Mouse (Mus musculus): Measurements from ENCODE around the gene Dnajc7.
"Not testable (repeated sequence)": the region's sequence is repeated elsewhere in the genome, so short reads cannot be mapped to it uniquely, and the experiment has no call there.

Gene Dnajc7

GRCm38 (mm10) chr11:100601372-100601771 is 18.6 kb downstream of the Dnajc7 start:
- TF ChIP-seq NANOG (IDR thresholded peaks at IDR 0.05; ENCODE audit: borderline replicate concordance, low read length) (no peak), POU5F1 (IDR thresholded peaks at IDR 0.05; ENCODE audit: borderline replicate concordance, low read length) (no peak), CTCF (conservative IDR thresholded peaks at IDR 0.05; ENCODE audit: low read length) (no peak)

GRCm38 (mm10) chr11:100598074-100598473 is 21.9 kb downstream of the Dnajc7 start:
- H3K36me3 ChIP-seq (ENCODE audit: insufficient read depth, low read length), result peaks cover 100% of the 10 kb centered on the region
- H3K4me1 ChIP-seq (replicated peaks; ENCODE audit: low read depth, low read length), result peaks cover 39% of the 10 kb centered on the region
- H3K27me3 ChIP-seq (ENCODE audit: insufficient read depth, low read length), result no peaks in the 10 kb centered on the region
- no peak overlapping the region for H3K4me3 ChIP-seq (replicated peaks; ENCODE audit: low read length)
- no peak for TF ChIP-seq NANOG (IDR thresholded peaks at IDR 0.05; ENCODE audit: borderline replicate concordance, low read length)
- H3K9me3 ChIP-seq (ENCODE audit: low read length), result no peaks in the 10 kb centered on the region

More at GRCm38 (mm10) chr11:100601372-100601771, 18.6 kb downstream of the Dnajc7 start:
- no peaks in the 10 kb centered on the region for H3K27me3 ChIP-seq (ENCODE audit: insufficient read depth, low read length)
- H3K4me3 ChIP-seq (replicated peaks; ENCODE audit: low read length), result no peak overlapping the region
- no peaks in the 10 kb centered on the region for H3K9me3 ChIP-seq (ENCODE audit: low read length)
- H3K4me1 ChIP-seq (replicated peaks; ENCODE audit: low read depth, low read length), result peaks cover 54% of the 10 kb centered on the region
- H3K36me3 ChIP-seq (ENCODE audit: insufficient read depth, low read length), result peaks cover 93% of the 10 kb centered on the region

GRCm38 (mm10) chr11:100595533-100595932 is 24.4 kb downstream of the Dnajc7 start:
- no peak for TF ChIP-seq CTCF (conservative IDR thresholded peaks at IDR 0.05; ENCODE audit: low read length)
- TF ChIP-seq NANOG (IDR thresholded peaks at IDR 0.05; ENCODE audit: borderline replicate concordance, low read length), result no peak
- TF ChIP-seq POU5F1 (IDR thresholded peaks at IDR 0.05; ENCODE audit: borderline replicate concordance, low read length), result no peak
- Histone ChIP-seq H3K36me3 (ENCODE audit: insufficient read depth, low read length) (peaks cover 100% of the 10 kb centered on the region), H3K9me3 (ENCODE audit: low read length) (no peaks in the 10 kb centered on the region), H3K27me3 (ENCODE audit: insufficient read depth, low read length) (no peaks in the 10 kb centered on the region), H3K4me3 (replicated peaks; ENCODE audit: low read length) (no peak overlapping the region), H3K4me1 (replicated peaks; ENCODE audit: low read depth, low read length) (peaks cover 33% of the 10 kb centered on the region)

- Histone ChIP-seq H3K4me1 (replicated peaks; ENCODE audit: low read depth, low read length) (peaks cover 32% of the 10 kb centered on the region), H3K9me3 (ENCODE audit: low read length) (no peaks in the 10 kb centered on the region), H3K27me3 (ENCODE audit: insufficient read depth, low read length) (no peaks in the 10 kb centered on the region), H3K4me3 (replicated peaks; ENCODE audit: low read length) (no peak overlapping the region), H3K36me3 (ENCODE audit: insufficient read depth, low read length) (peaks cover 100% of the 10 kb centered on the region)
- TF ChIP-seq POU5F1 (IDR thresholded peaks at IDR 0.05; ENCODE audit: borderline replicate concordance, low read length), result no peak
- no peak for TF ChIP-seq NANOG (IDR thresholded peaks at IDR 0.05; ENCODE audit: borderline replicate concordance, low read length)
- no peak for TF ChIP-seq CTCF (conservative IDR thresholded peaks at IDR 0.05; ENCODE audit: low read length)
Measured at GRCm38 (mm10) chr11:100594608-100595007, 25.4 kb downstream of the Dnajc7 start.

GRCm38 (mm10) chr11:100592346-100593046 is 27.5 kb downstream of the Dnajc7 start:
- TF ChIP-seq POU5F1 (IDR thresholded peaks at IDR 0.05; ENCODE audit: borderline replicate concordance, low read length) (no peak), NANOG (IDR thresholded peaks at IDR 0.05; ENCODE audit: borderline replicate concordance, low read length) (no peak), CTCF (conservative IDR thresholded peaks at IDR 0.05; ENCODE audit: low read length) (no peak)
- Histone ChIP-seq H3K4me3 (replicated peaks; ENCODE audit: low read length) (no peak overlapping the region), H3K9me3 (ENCODE audit: low read length) (no peaks in the 10 kb centered on the region), H3K36me3 (ENCODE audit: insufficient read depth, low read length) (peaks cover 100% of the 10 kb centered on the region), H3K4me1 (replicated peaks; ENCODE audit: low read depth, low read length) (peaks cover 24% of the 10 kb centered on the region; the same call in 1 of the 2 replicates), H3K27me3 (ENCODE audit: insufficient read depth, low read length) (no peaks in the 10 kb centered on the region)

- TF ChIP-seq POU5F1 (IDR thresholded peaks at IDR 0.05; ENCODE audit: borderline replicate concordance, low read length) (no peak), CTCF (conservative IDR thresholded peaks at IDR 0.05; ENCODE audit: low read length) (no peak), NANOG (IDR thresholded peaks at IDR 0.05; ENCODE audit: borderline replicate concordance, low read length) (no peak)
- Histone ChIP-seq H3K36me3 (ENCODE audit: insufficient read depth, low read length) (peaks cover 100% of the 10 kb centered on the region), H3K4me1 (replicated peaks; ENCODE audit: low read depth, low read length) (peaks cover 28% of the 10 kb centered on the region), H3K27me3 (ENCODE audit: insufficient read depth, low read length) (no peaks in the 10 kb centered on the region), H3K9me3 (ENCODE audit: low read length) (no peaks in the 10 kb centered on the region), H3K4me3 (replicated peaks; ENCODE audit: low read length) (no peak overlapping the region)
Measured at GRCm38 (mm10) chr11:100588462-100588861, 31.5 kb downstream of the Dnajc7 start.

GRCm38 (mm10) chr11:100585148-100585547 is 34.8 kb downstream of the Dnajc7 start:
- Histone ChIP-seq H3K9me3 (ENCODE audit: low read length) (no peaks in the 10 kb centered on the region), H3K27me3 (ENCODE audit: insufficient read depth, low read length) (no peaks in the 10 kb centered on the region), H3K4me3 (replicated peaks; ENCODE audit: low read length) (no peak overlapping the region), H3K36me3 (ENCODE audit: insufficient read depth, low read length) (peaks cover 100% of the 10 kb centered on the region), H3K4me1 (replicated peaks; ENCODE audit: low read depth, low read length) (peaks cover 48% of the 10 kb centered on the region)
- TF ChIP-seq CTCF (conservative IDR thresholded peaks at IDR 0.05; ENCODE audit: low read length) (no peak), POU5F1 (IDR thresholded peaks at IDR 0.05; ENCODE audit: borderline replicate concordance, low read length) (no peak), NANOG (IDR thresholded peaks at IDR 0.05; ENCODE audit: borderline replicate concordance, low read length) (no peak)

- TF ChIP-seq NANOG (IDR thresholded peaks at IDR 0.05; ENCODE audit: borderline replicate concordance, low read length), result no peak
- TF ChIP-seq POU5F1 (IDR thresholded peaks at IDR 0.05; ENCODE audit: borderline replicate concordance, low read length), result no peak
- no peak for TF ChIP-seq CTCF (conservative IDR thresholded peaks at IDR 0.05; ENCODE audit: low read length)
- no peaks in the 10 kb centered on the region for H3K27me3 ChIP-seq (ENCODE audit: insufficient read depth, low read length)
- no peaks in the 10 kb centered on the region for H3K9me3 ChIP-seq (ENCODE audit: low read length)
- H3K4me3 ChIP-seq (replicated peaks; ENCODE audit: low read length), result no peak overlapping the region
- peaks cover 100% of the 10 kb centered on the region for H3K36me3 ChIP-seq (ENCODE audit: insufficient read depth, low read length)
- peaks cover 52% of the 10 kb centered on the region for H3K4me1 ChIP-seq (replicated peaks; ENCODE audit: low read depth, low read length)
Measured at GRCm38 (mm10) chr11:100584561-100584961, 35.4 kb downstream of the Dnajc7 start.

GRCm38 (mm10) chr11:100582836-100583235 is 37.1 kb downstream of the Dnajc7 start:
- H3K36me3 ChIP-seq (ENCODE audit: insufficient read depth, low read length), result peaks cover 100% of the 10 kb centered on the region
- H3K4me3 ChIP-seq (replicated peaks; ENCODE audit: low read length), result no peak overlapping the region
- H3K4me1 ChIP-seq (replicated peaks; ENCODE audit: low read depth, low read length), result peaks cover 63% of the 10 kb centered on the region
- TF ChIP-seq POU5F1 (IDR thresholded peaks at IDR 0.05; ENCODE audit: borderline replicate concordance, low read length), result no peak
- no peaks in the 10 kb centered on the region for H3K9me3 ChIP-seq (ENCODE audit: low read length)
- H3K27me3 ChIP-seq (ENCODE audit: insufficient read depth, low read length), result no peaks in the 10 kb centered on the region

GRCm38 (mm10) chr11:100582413-100582812 is 37.6 kb downstream of the Dnajc7 start:
- peaks cover 100% of the 10 kb centered on the region for H3K36me3 ChIP-seq (ENCODE audit: insufficient read depth, low read length)
- H3K27me3 ChIP-seq (ENCODE audit: insufficient read depth, low read length); H3K4me3 ChIP-seq (replicated peaks; ENCODE audit: low read length); H3K9me3 ChIP-seq (ENCODE audit: low read length): not testable (repeated sequence)
- peaks cover 64% of the 10 kb centered on the region for H3K4me1 ChIP-seq (replicated peaks; ENCODE audit: low read depth, low read length)

All from E14TG2a.4 (cell line).